Mouse (Mus musculus) MEL (cell line): ENCODE data around the gene Cdkn1b. TPM values are rescaled to one million over a fixed set of nuclear protein-coding genes. Genes with fewer than 3 reads are reported as not detected.

Source experiments
- DNase-seq: peaks from one replicate; pipeline ENCODE4 v3.0.0; 2011; ENCODE audit warnings: low read depth, low spot score
- H3K27ac ChIP-seq: 2 replicates; pipeline ENCODE4 v1.5.1; 2012; ENCODE audit warnings: low read depth, mild to moderate bottlenecking, control low read depth, low read length, moderate library complexity; ENCODE audit not compliant: control insufficient read depth
- H3K27me3 ChIP-seq, 2 experiments: fragments of 150-350 bp in 1 of 2; sonication (generic) in 1 of 2; 2 replicates each; pipeline ENCODE4 v1.6.1; 2012; ENCODE audit warnings: low read length in 2 of 2, mild to moderate bottlenecking in 2 of 2, improper control_type of control experiment in 1 of 2, moderate library complexity in 1 of 2; ENCODE audit not compliant: insufficient read depth in 2 of 2, control insufficient read depth in 1 of 2
- H3K36me3 ChIP-seq, 2 experiments: 2 replicates each; pipeline ENCODE4 v1.6.1; 2012 to 2014; ENCODE audit warnings: low read length in 2 of 2, improper control_type of control experiment in 1 of 2, inconsistent platforms in 1 of 2, mild to moderate bottlenecking in 1 of 2; ENCODE audit not compliant: insufficient read depth in 2 of 2, control insufficient read depth in 1 of 2
- H3K4me1 ChIP-seq, 2 experiments: fragments of 150-350 bp in 1 of 2; sonication (generic) in 1 of 2; 2 replicates each; pipeline ENCODE4 v1.6.1; 2012; ENCODE audit warnings: low read length in 2 of 2, improper control_type of control experiment in 1 of 2, mild to moderate bottlenecking in 1 of 2; ENCODE audit not compliant: insufficient read depth in 2 of 2, control insufficient read depth in 1 of 2
- H3K4me3 ChIP-seq, 2 experiments: fragments of 150-350 bp in 1 of 2; sonication (generic) in 1 of 2; 2 replicates each; pipeline ENCODE4 v1.5.1; 2012; ENCODE audit warnings: low read depth in 2 of 2, low read length in 2 of 2, mild to moderate bottlenecking in 2 of 2, moderate library complexity in 2 of 2, control low read depth in 1 of 2, improper control_type of control experiment in 1 of 2; ENCODE audit not compliant: control insufficient read depth in 1 of 2, insufficient read depth in 1 of 2
- H3K79me2 ChIP-seq: 2 replicates; pipeline ENCODE4 v1.6.1; 2012; ENCODE audit warnings: mild to moderate bottlenecking, low read length, moderate library complexity; ENCODE audit not compliant: control insufficient read depth, poor library complexity, insufficient read depth
- H3K9ac ChIP-seq: 2 replicates; pipeline ENCODE4 v1.6.1; 2012; ENCODE audit warnings: low read depth, mild to moderate bottlenecking, control low read depth, low read length, moderate library complexity; ENCODE audit not compliant: control insufficient read depth, poor library complexity, severe bottlenecking
- H3K9me3 ChIP-seq: fragments of 150-350 bp; sonication (generic); replicated peaks from 2 replicates; pipeline ENCODE4 v1.6.1; 2012; ENCODE audit warnings: mild to moderate bottlenecking, low read length, improper control_type of control experiment, moderate library complexity; ENCODE audit not compliant: insufficient read depth
- BHLHE40 ChIP-seq: IDR thresholded peaks from 2 replicates; pipeline ENCODE4 v1.6.1; 2012; ENCODE audit warnings: low read depth, mild to moderate bottlenecking, inconsistent platforms, low read length, improper control_type of control experiment, borderline replicate concordance
- CHD1 ChIP-seq: IDR thresholded peaks from 2 replicates; pipeline ENCODE4 v1.6.1; 2012; ENCODE audit warnings: low read depth, mild to moderate bottlenecking, inconsistent platforms, low read length, improper control_type of control experiment
- CHD2 ChIP-seq: IDR thresholded peaks from 2 replicates; pipeline ENCODE4 v1.6.1; 2011; ENCODE audit warnings: low read length, improper control_type of control experiment
- CTCF ChIP-seq, 3 experiments: IDR thresholded peaks in 2 of 3; conservative IDR thresholded peaks in 1 of 3; 2 replicates each; pipeline ENCODE4 v1.5.1; 2011 to 2012; ENCODE audit warnings: low read length in 3 of 3, low read depth in 2 of 3, mild to moderate bottlenecking in 2 of 3, improper control_type of control experiment in 1 of 3, inconsistent platforms in 1 of 3, mixed read lengths in 1 of 3, moderate library complexity in 1 of 3; ENCODE audit not compliant: control insufficient read depth in 1 of 3, insufficient read depth in 1 of 3, poor library complexity in 1 of 3, severe bottlenecking in 1 of 3
- ELF1 ChIP-seq: IDR thresholded peaks from 2 replicates; pipeline ENCODE4 v1.6.1; 2014; ENCODE audit warnings: low read depth, mild to moderate bottlenecking, inconsistent platforms, low read length, improper control_type of control experiment, moderate library complexity
- EP300 ChIP-seq, 2 experiments: IDR thresholded peaks; 2 replicates each; pipeline ENCODE4 v1.6.1; 2011; ENCODE audit warnings: improper control_type of control experiment in 2 of 2, low read length in 2 of 2, low read depth in 1 of 2, mild to moderate bottlenecking in 1 of 2
- ETS1 ChIP-seq: IDR thresholded peaks from 2 replicates; pipeline ENCODE4 v1.6.1; 2012; ENCODE audit warnings: low read depth, mild to moderate bottlenecking, inconsistent platforms, low read length, improper control_type of control experiment, moderate library complexity
- GATA1 ChIP-seq: IDR thresholded peaks from 2 replicates; pipeline ENCODE4 v1.6.1; 2011; ENCODE audit warnings: low read depth, low read length, improper control_type of control experiment
- HCFC1 ChIP-seq: IDR thresholded peaks from 2 replicates; pipeline ENCODE4 v1.6.1; 2012; ENCODE audit warnings: low read depth, mild to moderate bottlenecking, inconsistent platforms, low read length, improper control_type of control experiment, moderate library complexity
- JUND ChIP-seq: IDR thresholded peaks from 2 replicates; pipeline ENCODE4 v1.6.1; 2011; ENCODE audit warnings: low read depth, mild to moderate bottlenecking, improper control_type of control experiment, low read length
- KAT2A ChIP-seq: conservative IDR thresholded peaks from 2 replicates; pipeline ENCODE4 v1.6.1; 2012; ENCODE audit warnings: low read depth, low read length, improper control_type of control experiment, inconsistent platforms
- MAFK ChIP-seq: IDR thresholded peaks from 2 replicates; pipeline ENCODE4 v1.6.1; 2011; ENCODE audit warnings: low read depth, mild to moderate bottlenecking, low read length, improper control_type of control experiment, borderline replicate concordance
- MAX ChIP-seq: IDR thresholded peaks from 2 replicates; pipeline ENCODE4 v1.6.1; 2011; ENCODE audit warnings: low read length, improper control_type of control experiment
- MEF2A ChIP-seq: IDR thresholded peaks from 2 replicates; pipeline ENCODE4 v1.6.1; 2014; ENCODE audit warnings: low read depth, mild to moderate bottlenecking, inconsistent platforms, low read length, improper control_type of control experiment; ENCODE audit not compliant: poor library complexity, insufficient replicate concordance, severe bottlenecking; ENCODE audit errors: extremely low read depth
- MXI1 ChIP-seq: IDR thresholded peaks from 2 replicates; pipeline ENCODE4 v1.6.1; 2011; ENCODE audit warnings: mild to moderate bottlenecking, low read depth, low read length, improper control_type of control experiment
- MYB ChIP-seq: IDR thresholded peaks from 2 replicates; pipeline ENCODE4 v1.6.1; 2011; ENCODE audit warnings: mild to moderate bottlenecking, low read depth, low read length, improper control_type of control experiment
- NELFE ChIP-seq: IDR thresholded peaks from 2 replicates; pipeline ENCODE4 v1.6.1; 2011; ENCODE audit warnings: low read depth, low read length, improper control_type of control experiment
- NRF1 ChIP-seq: IDR thresholded peaks from 2 replicates; pipeline ENCODE4 v1.6.1; 2014; ENCODE audit warnings: low read depth, mild to moderate bottlenecking, inconsistent platforms, low read length, improper control_type of control experiment, moderate library complexity; ENCODE audit not compliant: poor library complexity, insufficient read depth, severe bottlenecking
- POLR2A ChIP-seq, 2 experiments: IDR thresholded peaks; 2 replicates each; pipeline ENCODE4 v1.6.1; 2011 to 2012; ENCODE audit warnings: low read length in 2 of 2, mild to moderate bottlenecking in 2 of 2, control low read depth in 1 of 2, improper control_type of control experiment in 1 of 2, low read depth in 1 of 2, moderate library complexity in 1 of 2; ENCODE audit not compliant: control insufficient read depth in 1 of 2, insufficient read depth in 1 of 2, poor library complexity in 1 of 2
- POLR2AphosphoS2 ChIP-seq: IDR thresholded peaks from 2 replicates; pipeline ENCODE4 v1.6.1; 2011; ENCODE audit warnings: low read length, improper control_type of control experiment
- RAD21 ChIP-seq: IDR thresholded peaks from 2 replicates; pipeline ENCODE4 v1.6.1; 2011; ENCODE audit warnings: mild to moderate bottlenecking, low read depth, low read length, improper control_type of control experiment
- RCOR1 ChIP-seq: IDR thresholded peaks from 2 replicates; pipeline ENCODE4 v1.6.1; 2012; ENCODE audit warnings: low read depth, mild to moderate bottlenecking, inconsistent platforms, low read length, improper control_type of control experiment
- SIN3A ChIP-seq: IDR thresholded peaks from 2 replicates; pipeline ENCODE4 v1.6.1; 2012; ENCODE audit warnings: low read length, improper control_type of control experiment, inconsistent platforms
- TAL1 ChIP-seq: IDR thresholded peaks from 2 replicates; pipeline ENCODE4 v1.6.1; 2012; ENCODE audit warnings: mild to moderate bottlenecking, inconsistent platforms, low read length, moderate library complexity, mixed read lengths
- USF1 ChIP-seq: IDR thresholded peaks from 2 replicates; pipeline ENCODE4 v1.6.1; 2014; ENCODE audit warnings: low read depth, mild to moderate bottlenecking, inconsistent platforms, low read length, improper control_type of control experiment, moderate library complexity
- USF2 ChIP-seq, 2 experiments: IDR thresholded peaks; 2 replicates each; pipeline ENCODE4 v1.6.1; 2011 to 2012; ENCODE audit warnings: improper control_type of control experiment in 2 of 2, low read length in 2 of 2, borderline replicate concordance in 1 of 2, inconsistent platforms in 1 of 2, low read depth in 1 of 2, mild to moderate bottlenecking in 1 of 2; ENCODE audit not compliant: insufficient read depth in 1 of 2
- ZC3H11A ChIP-seq: IDR thresholded peaks from 2 replicates; pipeline ENCODE4 v1.6.1; 2012; ENCODE audit warnings: low read depth, mild to moderate bottlenecking, inconsistent platforms, low read length, improper control_type of control experiment
- ZKSCAN1 ChIP-seq: IDR thresholded peaks from 2 replicates; pipeline ENCODE4 v1.6.1; 2012; ENCODE audit warnings: low read depth, mild to moderate bottlenecking, inconsistent platforms, low read length, improper control_type of control experiment, moderate library complexity
- ZMIZ1 ChIP-seq: IDR thresholded peaks from 2 replicates; pipeline ENCODE4 v1.6.1; 2012; ENCODE audit warnings: low read depth, mild to moderate bottlenecking, inconsistent platforms, low read length, improper control_type of control experiment, moderate library complexity
- polyA plus RNA-seq, 2 experiments: library from polyadenylated mRNA; stranded (reverse) in 1 of 2; unstranded in 1 of 2; fragments of >175 nt in 1 of 2; fragments of >200 nt in 1 of 2; gene quantifications; 2 replicates each; pipeline versions ENCODE4 v1.2.1 to v1.2.4; 2012; ENCODE audit warnings: low replicate concordance in 2 of 2, low read depth in 1 of 2; ENCODE audit not compliant: insufficient read length in 2 of 2, insufficient read depth in 1 of 2, missing spikeins in 1 of 2
- total RNA-seq: library from RNA; depleted of rRNA; stranded (reverse); fragments of 300-350 nt; gene quantifications from 2 replicates; pipeline ENCODE4 v1.2.3, GENCODE M21; 2012

Cdkn1b gene
- total and polyA plus RNA-seq, 3 experiments = 7.7 to 21.2 TPM; not detected in 1

GRCm38 (mm10) chr6:134931146-134931545 is 10.9 kb downstream of the Cdkn1b start:
- TF ChIP-seq CHD1 = no peak
- no peak for TF ChIP-seq KAT2A
- no peak for TF ChIP-seq NELFE
- TF ChIP-seq TAL1 = no peak
- no peak for TF ChIP-seq POLR2AphosphoS2
- TF ChIP-seq JUND = no peak
- TF ChIP-seq ZMIZ1 = no peak
- TF ChIP-seq RCOR1 = no peak
- TF ChIP-seq BHLHE40 = no peak
- TF ChIP-seq MAFK = no peak
- no peak for TF ChIP-seq RAD21
- no peak for TF ChIP-seq USF2 (IDR thresholded peaks at IDR 0.05; ENCODE audit: borderline replicate concordance in 1 of 2, insufficient read depth in 1 of 2, low read depth in 1 of 2, low read length in 2 of 2)
- TF ChIP-seq CHD2 = no peak
- no peak for TF ChIP-seq SIN3A
- TF ChIP-seq ETS1 = no peak
- no peak for TF ChIP-seq USF1
- TF ChIP-seq NRF1 = no peak
- no peak for TF ChIP-seq EP300 (IDR thresholded peaks at IDR 0.05; ENCODE audit: low read depth in 1 of 2, low read length in 2 of 2)
- TF ChIP-seq MAX = no peak
- no peak for TF ChIP-seq HCFC1
- peaks cover 9 to 27% of the 10 kb centered on the region in 2 experiments; a peak in 3 of 4 replicates for H3K4me1 ChIP-seq
- H3K36me3 ChIP-seq = peaks cover 0 to 27% of the 10 kb centered on the region in 2 experiments; a peak in 3 of 4 replicates
- no peaks in the 10 kb centered on the region for H3K9me3 ChIP-seq
- no peaks in the 10 kb centered on the region for H3K27me3 ChIP-seq
- H3K9ac ChIP-seq = no peak overlapping the region
- H3K79me2 ChIP-seq = peaks cover 34% of the 10 kb centered on the region
- H3K4me3 ChIP-seq = peak overlapping the region in 1 of 2 experiments; percentile 12; a peak in 1 of 4 replicates
- no peak for DNase-seq
- no peak overlapping the region; the same call in 1 of the 2 replicates for H3K27ac ChIP-seq

DNA sequence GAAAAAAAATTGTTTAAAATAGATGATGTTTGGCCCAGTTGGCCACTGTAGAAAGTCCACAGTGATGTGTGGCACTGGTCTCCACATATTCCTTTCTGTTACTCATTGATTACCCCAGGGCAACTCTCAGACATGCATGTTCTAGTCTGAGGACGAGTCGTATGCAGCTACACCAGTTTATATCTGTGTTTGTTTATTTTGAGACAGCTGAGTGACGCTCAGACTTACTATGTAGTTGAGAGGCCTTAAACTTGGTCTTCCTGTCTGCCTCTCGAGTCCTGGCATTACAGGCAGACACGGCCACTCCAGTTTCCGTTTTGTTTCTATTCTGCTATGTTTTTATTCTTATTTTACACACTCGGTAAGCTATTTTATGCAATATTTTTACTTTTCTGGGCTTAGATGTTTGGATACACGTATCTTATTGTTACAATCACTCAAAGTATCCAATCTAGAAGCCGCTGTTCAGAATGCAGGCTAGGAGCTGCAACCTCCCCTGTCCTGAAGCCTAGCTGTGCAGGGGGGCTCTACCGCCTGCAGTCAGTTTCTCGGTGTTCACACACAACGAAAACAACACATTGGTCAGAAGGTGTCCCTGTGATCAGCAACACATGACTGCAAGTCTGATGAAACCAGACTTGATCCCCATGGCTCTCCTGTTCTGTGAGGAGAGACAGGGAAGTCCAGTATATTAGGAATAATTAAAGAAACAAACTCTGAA is 12.4 kb downstream of the Cdkn1b start:
- Histone ChIP-seq H3K79me2 (peaks cover 27% of the 10 kb centered on the region), H3K4me1 (peaks cover 9 to 27% of the 10 kb centered on the region in 2 experiments; a peak in 3 of 4 replicates), H3K36me3 (peaks cover 2 to 27% of the 10 kb centered on the region in 2 experiments; a peak in 3 of 4 replicates), H3K9me3 (no peaks in the 10 kb centered on the region), H3K27me3 (no peaks in the 10 kb centered on the region), H3K4me3 (peak overlapping the region; percentile 31 to 36), H3K9ac (peak overlapping the region; percentile 41), H3K27ac (peak overlapping the region; percentile 63)
- DNase-seq = peak; percentile 49
- no peak for TF ChIP-seq CHD1
- TF ChIP-seq USF2 (IDR thresholded peaks at IDR 0.05; ENCODE audit: borderline replicate concordance in 1 of 2, insufficient read depth in 1 of 2, low read depth in 1 of 2, low read length in 2 of 2) = no peak
- no peak for TF ChIP-seq JUND
- peak; percentile 25; the same call in 1 of the 2 replicates for TF ChIP-seq MXI1
- no peak for TF ChIP-seq NELFE
- no peak for TF ChIP-seq CTCF (IDR thresholded peaks at IDR 0.05 in 2 of 3, conservative IDR thresholded peaks at IDR 0.05 in 1 of 3; ENCODE audit: control insufficient read depth in 1 of 3, insufficient read depth in 1 of 3, low read depth in 2 of 3, low read length in 3 of 3, poor library complexity in 1 of 3, severe bottlenecking in 1 of 3)
- no peak for TF ChIP-seq POLR2A (IDR thresholded peaks at IDR 0.05; ENCODE audit: control insufficient read depth in 1 of 2, insufficient read depth in 1 of 2, low read depth in 1 of 2, low read length in 2 of 2, poor library complexity in 1 of 2)
- no peak for TF ChIP-seq GATA1
- 0 out of 2 replicates have a peak, but pooled peaks have one; percentile 21 for TF ChIP-seq SIN3A
- TF ChIP-seq TAL1 = no peak
- TF ChIP-seq ZKSCAN1 = no peak
- no peak for TF ChIP-seq KAT2A
- TF ChIP-seq ZC3H11A = no peak
- TF ChIP-seq ELF1 = no peak
- no peak for TF ChIP-seq MEF2A
- no peak for TF ChIP-seq NRF1
- no peak for TF ChIP-seq ETS1
- no peak for TF ChIP-seq BHLHE40
- TF ChIP-seq MYB = no peak
- no peak for TF ChIP-seq EP300 (IDR thresholded peaks at IDR 0.05; ENCODE audit: low read depth in 1 of 2, low read length in 2 of 2)
